Mouse (Mus musculus) megakaryocyte-erythroid progenitor cell, adult 5-6 weeks (primary cell): ENCODE data around the gene Gm37240. TPM values are rescaled to one million over a fixed set of nuclear protein-coding genes. Genes with fewer than 3 reads are reported as not detected.
A peak's percentile ranks its signal among the peaks of the same experiment; 100 is the strongest.

ENCODE experiments used
- ATAC-seq: replicated peaks from 2 replicates; pipeline ENCODE4 v1.8.0; 2016; ENCODE audit warnings: mild to moderate bottlenecking, inconsistent platforms; ENCODE audit not compliant: severe bottlenecking, poor library complexity, low FRiP score, low TSS enrichment
- total RNA-seq, 2 experiments: library from RNA; stranded (forward) in 1 of 2; stranded (reverse) in 1 of 2; fragments of 200-1000, 215-1000 nt in 1 of 2; fragments of >200 nt in 1 of 2; fragmentation: Nextera tagmentation in 1 of 2; gene quantifications; 2 replicates each; pipeline ENCODE4 v1.2.3; 2014 to 2017

Gene Gm37240
- total RNA-seq, 2 experiments from 2014 or later = not detected

DNA sequence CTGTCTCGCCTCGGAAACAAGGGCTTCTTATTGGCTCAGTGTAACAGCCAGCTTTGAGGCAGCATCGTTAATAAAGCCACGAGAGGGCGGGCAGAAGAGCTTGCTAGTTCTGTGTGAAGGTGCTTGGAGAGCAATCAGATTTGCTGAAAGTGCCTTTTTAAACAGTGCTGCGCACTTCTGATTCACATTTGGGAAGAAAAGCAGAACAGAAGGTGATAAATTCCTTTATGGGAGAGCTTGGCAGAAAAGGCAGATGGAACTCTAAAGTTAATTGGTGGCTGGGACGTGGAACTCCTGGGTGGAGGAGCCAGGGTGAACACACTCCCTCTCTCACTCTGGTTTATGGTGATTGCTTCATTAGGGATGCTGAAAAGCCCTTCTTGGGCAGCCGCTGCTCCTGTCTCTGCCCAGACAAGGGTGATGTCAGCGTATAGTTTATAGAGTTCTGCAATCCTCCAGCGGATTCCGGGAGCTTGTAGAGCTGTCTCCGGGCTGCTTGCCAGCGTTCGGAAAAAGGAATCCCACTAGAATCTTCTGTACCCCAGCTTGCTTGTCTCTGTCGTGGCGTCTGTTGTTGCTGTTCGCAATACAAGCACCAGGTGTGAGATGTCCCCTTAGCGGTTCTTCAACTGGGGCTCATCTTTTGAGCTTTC, 1141.7 kb downstream of the Gm37240 start:
- ATAC-seq = no peak

DNA sequence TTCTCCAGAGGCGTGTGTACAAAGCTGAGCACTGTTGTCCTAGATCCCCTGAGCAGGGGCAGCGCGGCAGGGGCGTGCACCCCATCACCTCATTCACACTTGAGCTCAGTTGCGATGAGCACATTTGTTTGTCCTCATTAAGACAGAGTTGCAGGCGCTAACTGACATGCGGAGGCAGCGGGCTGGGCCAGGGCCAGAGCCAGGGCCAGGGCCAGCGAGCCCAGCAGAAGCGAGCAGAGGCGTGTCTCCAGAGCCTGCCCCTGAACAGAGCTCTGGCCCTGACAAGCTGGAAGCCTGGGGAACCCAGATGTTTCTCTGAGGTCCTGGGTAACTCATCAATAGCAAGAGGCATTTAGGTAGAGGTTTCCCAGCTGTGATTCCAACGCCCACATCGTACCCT, 1142.6 kb downstream of the Gm37240 start:
- ATAC-seq = no peak

DNA sequence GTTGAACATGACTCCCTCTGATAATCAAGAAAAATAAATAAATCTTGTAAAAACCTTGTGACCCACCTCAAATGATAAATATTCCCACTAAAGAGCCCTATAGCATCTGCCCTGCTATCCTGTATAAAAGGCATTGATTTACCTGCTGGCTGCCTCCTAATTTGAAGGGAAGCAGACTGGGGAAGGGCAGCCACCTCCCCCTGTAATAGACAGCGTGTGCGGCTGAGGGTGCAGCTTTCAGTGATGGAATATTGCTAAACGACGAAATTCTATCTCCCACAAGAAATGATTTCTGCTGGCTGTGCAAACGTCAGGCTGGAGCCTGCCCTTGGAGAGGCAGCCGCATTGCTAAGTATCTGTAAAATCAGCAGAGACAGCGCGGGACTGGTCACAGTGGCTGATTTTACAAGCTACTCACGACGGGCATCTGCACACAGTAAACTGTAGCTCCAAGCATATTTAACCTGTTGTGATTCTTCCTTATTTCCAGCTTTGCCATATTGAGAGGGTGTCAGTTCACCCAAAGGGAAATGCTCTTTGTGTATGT, 1147.2 kb downstream of the Gm37240 start:
- ATAC-seq = no peak

DNA sequence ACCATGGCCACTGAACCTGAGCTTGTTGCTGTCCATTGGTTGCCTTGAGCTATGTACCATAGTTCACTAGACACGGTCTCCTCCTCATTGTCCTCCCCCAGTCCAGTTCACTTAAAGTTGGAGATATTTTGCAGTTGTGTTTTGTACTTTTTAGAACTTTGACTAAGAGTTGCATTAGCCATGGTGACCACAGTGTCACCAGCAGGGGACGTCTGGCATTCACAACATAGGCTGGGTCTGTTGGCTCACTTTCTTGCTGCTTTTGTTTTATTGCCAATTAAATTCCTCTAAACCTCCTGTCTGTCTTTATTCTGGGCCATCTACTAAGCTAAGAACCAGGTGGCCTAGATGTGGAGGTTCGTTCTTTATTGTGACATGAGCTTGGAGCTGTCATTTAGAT, 1150.2 kb downstream of the Gm37240 start:
- no peak for ATAC-seq

DNA sequence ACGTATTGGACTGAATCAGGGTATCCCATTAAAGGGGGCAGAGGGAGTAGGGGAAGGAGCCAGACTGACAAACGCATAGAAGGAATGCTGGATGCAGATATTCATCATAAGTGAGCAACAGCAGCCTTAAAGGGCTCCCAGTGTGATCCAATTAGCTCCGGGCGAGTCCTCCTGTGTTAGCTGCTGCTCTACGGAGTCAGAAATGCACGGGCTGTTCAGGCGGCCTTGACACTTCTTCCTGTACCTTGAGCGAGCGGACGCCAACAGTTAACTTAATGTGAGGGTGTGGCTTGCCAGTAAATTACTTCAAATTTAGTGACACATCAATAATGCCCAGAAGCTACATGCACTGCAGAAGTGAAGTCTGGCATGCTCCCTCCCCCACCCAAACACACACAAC, 1151.6 kb downstream of the Gm37240 start:
- ATAC-seq = no peak

DNA sequence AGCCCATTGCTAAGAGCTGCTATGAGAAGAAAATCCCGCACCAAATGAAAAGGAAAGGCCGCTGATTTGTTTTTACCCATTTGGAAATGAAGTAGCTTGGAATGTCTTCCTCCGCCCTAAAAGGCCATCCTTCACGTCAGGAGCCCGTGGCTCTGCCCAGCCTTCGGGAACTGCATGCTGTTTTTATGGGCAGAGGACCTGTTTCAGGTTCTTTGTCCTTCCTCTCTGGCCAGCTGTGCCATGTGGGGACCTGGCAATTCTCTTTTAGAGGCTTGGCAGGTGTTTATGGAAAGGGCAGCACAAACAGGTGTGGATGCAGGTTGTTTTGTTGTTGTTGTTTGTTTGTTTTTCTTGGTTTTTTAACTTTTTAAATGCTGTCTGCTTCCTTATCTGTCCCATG, 1154.8 kb downstream of the Gm37240 start:
- no peak for ATAC-seq

DNA sequence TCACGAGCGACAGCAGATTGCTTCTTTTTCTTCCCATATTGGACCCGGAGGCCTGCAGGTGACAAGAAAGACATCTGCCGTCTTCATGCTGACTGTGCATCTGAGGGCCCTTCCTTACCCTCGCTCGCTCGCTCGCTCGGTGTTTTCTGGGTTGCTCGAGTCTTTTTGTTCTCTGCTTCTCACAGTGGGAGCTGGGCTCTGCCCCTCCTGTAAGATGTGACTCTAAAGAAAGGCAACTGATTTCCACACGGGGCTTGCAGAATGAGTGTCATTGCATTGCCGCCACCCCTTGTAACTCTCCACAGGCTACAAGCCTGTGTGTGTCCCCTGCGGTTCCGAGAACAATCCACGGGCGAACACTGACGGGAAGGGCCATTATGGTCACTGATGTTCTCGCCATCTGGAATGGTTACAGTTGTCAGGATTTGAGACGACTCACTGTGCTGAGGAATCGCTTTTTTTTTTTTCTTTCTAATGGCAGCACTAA, 1155.3 kb downstream of the Gm37240 start:
- no peak for ATAC-seq

DNA sequence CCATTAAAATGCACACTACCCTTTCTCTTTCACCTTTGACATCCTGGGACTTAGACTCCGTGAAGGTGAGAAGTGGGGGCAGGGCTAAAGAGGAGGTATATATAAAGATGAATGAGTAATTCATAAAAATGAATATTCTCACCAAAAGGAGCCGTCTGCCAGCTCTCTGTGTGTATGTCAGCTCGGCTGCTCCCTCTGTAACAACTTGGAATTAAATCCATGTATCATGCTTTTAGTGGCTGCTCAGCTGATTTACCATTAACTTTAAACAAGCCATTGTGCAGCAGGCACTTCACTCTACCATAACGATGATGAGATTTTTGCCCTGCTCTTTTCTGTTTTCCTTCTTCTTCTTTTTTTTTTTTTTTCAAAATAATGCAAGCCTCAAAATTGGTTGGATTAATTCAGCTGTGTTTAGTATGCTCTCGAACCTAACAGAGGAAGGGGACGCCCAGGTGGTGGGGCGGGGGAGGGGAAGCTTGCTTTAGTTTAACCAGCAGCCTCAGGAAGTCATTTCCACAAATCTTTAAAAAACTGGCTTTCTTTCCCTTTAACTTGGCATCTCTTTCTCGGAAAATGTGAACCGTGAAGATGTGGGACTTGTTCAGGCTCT, 1155.8 kb downstream of the Gm37240 start:
- no peak for ATAC-seq

DNA sequence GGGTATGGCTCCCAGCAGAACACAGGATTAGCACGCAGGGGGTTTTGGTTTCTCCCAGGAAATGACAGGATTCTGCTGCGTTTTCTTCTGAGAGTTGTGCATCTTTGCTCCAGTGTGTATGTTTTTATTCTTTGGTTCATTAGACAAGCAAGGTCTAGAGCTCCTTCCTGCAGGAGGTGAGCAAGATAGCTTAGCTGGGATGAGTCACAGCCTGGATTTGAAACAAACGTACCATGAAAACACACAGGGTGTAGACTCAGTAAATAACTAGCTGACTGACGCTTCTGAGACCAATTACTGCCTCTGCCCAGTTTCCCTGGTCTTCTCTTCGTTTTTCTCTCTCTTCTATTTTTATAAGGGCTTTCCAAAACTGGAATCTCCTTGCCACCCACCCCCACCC, 1156.3 kb downstream of the Gm37240 start:
- ATAC-seq = no peak

DNA sequence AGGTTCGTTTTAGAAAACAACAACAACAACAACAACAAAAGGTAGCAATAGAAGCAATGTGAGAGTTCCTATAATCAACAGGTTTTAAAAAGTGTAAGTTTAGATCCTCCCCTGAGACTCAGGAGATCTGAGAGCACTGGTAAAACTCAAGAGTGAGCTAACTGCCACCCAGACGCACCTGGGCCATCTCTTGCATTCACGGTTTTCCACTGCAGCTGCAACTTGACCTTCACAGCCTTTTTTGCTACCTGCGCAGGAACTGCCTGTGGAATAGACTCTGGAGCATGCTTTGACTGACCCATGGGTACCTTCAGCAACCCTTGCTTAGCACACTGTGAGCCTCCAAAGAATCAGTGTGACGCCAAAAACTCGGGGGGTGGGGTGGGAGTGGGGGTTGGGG, 1157.5 kb downstream of the Gm37240 start:
- no peak for ATAC-seq

DNA sequence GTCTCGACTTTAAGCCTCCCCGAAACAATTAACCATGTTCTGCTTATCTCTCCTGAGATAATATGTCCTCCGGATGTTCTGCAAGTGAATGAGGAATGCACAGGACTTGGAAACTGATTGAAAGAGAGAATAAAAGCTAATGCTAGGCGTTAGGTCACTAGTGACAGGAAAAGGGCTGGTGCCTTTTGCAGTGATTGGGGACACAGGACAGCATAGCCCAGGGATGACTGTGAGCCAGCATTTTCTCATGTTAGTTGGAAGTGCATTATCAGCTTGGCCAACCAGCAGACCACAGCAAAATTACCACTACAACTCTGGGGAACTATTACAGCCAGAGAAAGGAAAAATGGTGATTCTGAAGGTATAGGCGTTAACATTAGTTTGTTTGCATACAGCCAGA, 1163.3 kb downstream of the Gm37240 start:
- no peak for ATAC-seq

DNA sequence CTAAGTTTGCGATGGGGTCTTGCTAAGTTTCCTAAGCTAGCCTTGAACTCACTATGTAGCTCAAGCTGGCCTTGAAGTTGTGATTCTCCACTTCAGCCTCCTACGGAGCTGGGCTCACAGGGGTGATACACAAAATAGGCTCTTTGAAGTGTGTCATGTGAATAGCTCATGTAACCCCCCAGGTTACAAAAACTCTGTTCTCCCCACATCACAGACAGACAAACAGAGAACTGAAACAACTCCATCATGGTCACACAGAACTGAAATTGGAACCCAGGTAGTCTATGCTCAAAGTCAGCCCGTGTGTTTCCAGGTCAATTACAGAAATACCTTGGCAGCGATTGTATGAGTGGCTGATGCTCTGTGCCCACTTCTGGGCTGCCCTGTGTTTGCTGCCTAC, 1164.6 kb downstream of the Gm37240 start:
- no peak for ATAC-seq

DNA sequence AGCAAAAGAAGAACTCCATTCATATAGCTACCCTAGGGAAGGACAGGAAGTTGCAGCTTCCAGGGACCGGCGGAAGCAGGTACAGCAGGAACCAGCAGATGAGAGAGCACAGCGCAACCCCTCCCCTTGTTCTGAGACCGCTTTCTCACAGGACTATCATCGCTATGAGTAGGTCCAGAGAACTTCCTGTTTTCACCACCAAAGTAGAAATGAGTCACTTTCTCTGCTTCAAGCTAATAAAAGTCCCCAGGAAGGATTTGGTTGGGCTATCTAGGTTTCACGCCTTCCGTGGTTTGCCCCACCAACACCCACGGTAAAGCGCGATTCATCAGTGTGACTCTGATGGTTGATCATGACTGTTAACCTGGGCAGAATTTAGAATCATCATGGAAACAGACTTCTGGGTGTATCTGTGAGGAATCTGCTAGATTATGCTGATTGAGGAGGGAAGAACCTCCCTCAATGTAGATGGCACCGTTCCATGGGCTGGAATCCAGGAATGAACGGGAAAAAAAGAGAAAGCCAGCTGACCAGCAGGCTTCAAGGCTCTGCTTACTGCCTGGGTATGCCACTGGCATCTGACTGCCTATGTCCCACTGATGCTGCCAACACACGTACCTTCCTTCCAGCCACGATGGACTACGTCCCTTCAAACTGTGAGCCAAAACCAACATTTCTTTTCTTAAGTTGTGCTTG, 1172.1 kb downstream of the Gm37240 start:
- ATAC-seq = peak; percentile 76; the same call in 1 of the 2 replicates

DNA sequence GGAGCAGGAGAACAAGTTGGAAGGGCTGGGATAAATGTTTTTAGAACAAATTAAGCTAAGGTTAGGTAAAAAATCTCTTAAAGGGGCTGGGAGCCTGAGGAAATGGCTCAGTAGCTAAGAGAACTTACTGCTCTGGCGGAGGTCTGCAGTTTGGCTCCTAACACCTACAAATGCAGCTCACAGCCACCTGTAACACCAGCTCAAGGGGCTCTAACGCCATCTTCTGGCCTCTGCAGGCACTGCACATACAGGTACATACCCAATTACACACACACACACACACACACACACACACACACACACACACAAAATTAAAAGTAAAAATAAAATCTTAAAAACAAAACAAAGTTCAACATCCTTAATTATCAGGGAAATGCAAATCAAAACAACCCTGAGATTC, 1174.4 kb downstream of the Gm37240 start:
- ATAC-seq = no peak

DNA sequence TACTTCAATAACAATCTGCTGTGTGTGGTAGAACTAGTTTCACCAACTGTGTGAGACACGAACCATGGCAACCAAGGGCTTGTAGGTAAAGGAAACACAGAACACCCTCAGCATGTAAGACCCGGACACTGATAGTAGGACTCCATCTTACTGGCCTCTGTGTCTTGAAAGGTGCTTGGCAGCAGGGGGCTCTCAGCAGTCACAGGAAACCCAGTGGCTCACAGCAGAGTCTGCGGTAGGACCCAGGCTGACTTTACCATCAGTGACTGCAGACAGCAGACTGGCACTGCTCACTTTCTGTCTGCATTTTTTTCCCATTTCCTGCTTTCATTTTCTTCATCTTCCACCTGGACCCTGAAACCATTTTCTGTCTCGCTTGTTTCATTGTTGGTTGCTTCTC, 1176.6 kb downstream of the Gm37240 start:
- no peak for ATAC-seq

DNA sequence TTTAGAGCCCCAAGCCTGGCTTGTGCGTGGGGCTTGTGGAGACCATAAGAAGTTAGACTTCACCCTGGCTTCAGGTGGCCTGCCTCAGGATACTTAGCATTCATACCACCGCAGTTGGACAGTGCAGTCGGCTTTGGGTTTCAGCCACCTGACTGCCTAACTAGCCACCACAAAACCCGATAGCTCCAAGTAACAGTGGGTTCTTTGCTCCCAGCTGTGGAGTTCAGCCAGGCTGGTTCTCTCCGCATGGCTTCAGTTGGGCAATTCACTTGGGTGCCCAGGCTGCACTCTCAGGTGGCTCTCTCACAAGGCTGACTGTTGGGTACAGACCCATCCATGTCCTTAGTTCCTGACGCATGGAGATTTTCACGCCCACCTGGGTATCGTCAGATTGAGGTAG, 1177.4 kb downstream of the Gm37240 start:
- no peak for ATAC-seq

DNA sequence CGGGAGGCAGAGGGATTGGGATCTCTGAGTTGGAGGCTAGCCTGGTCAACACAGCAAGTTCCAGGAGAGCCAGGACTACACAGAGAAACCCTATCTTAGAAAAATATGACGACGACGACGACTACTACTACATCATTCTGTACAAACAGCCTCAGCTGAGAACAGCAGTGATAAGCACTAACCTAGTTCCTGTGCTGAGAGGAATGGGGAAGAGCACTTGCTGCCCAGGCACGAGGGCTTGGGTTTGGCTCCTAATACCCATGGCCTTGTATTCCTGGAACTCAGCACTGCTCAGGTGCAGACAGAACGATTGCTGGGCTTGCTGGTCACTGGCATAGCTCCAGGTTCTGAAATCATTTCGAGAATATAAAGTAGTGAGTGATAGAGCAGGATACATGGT, 1178.2 kb downstream of the Gm37240 start:
- no peak for ATAC-seq

DNA sequence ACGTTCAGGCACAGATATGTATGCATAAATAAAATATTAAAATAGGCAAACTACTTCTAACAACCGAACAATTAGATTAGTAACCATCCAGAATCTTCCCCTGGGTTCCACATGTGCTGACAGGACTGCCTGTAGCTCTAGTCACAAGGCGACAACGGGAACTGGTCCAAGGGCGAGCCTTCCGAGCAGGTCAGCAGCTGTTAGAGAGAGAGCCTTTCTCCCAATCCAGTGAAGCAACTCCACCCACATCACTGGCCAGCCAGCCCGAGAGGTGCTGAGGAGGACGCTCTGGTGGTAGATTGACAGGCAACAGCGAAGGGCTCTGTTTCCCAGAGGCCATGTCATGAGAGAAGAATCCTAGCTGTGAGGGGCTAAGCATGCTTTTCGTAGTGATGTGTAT, 1178.8 kb downstream of the Gm37240 start:
- no peak for ATAC-seq

DNA sequence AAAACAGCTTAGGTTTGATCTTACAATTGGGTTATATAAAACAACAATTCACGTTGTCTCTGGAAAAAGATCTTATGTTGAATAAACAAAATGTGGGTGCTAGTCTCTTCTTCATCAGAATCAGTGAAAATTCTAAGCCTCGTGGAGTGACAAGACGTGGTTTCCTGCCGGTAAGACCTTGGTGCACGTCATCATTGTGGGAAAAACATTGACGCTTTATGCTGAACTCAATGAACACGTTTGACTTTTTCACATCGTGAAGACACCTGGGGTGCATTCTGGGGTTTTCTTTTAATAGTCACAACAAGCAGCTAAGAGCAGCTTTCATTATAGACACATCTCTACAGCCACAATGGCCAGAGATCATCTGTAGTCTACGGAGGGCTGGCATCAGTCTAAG, 1182.1 kb downstream of the Gm37240 start:
- no peak for ATAC-seq

DNA sequence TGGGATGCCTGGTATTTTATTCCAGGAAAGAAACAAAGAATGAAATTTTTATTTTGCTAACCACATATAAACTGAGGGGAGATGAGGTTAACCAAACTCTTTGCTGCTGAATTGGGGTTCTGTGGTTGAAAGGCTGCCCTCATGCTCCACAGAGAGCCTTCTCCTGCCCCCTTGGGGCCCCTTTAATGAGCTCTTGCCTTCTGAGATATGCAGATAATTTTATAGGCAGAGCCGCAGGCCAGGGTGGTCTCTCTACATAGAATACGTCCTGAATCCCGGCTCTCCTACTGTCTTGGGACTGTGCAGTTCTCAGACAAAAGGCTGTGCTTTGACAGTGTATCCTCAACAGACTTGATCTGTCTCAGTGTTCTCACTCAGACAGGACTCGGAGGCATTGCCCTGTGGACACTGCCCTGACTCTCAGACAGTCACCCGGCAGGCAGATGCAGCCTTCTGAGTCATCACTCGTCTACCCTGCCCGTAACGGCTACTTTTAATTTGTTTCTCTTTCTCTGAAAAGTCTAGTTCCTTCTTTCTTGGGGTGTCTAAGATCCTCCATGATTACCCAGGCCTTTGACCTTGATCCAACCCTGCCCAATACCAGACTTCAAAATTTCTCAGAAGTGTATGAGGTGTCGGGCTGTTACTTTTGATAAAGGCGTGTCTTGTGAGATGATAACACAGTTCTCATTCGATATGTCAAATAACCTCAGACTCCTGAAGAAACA, 1184.1 kb downstream of the Gm37240 start:
- peak; percentile 62 for ATAC-seq
